Mouse (Mus musculus) embryo, embryonic 9.5 days (tissue): ENCODE data around the gene Gm44511.
"Not testable (repeated sequence)": the region's sequence is repeated elsewhere in the genome, so short reads cannot be mapped to it uniquely, and the experiment has no call there.

Source experiments
- DNase-seq: peaks from one replicate; pipeline ENCODE4 v3.0.0-alpha.2; 2017; ENCODE audit errors: extremely low spot score

Gm44511 gene

DNA sequence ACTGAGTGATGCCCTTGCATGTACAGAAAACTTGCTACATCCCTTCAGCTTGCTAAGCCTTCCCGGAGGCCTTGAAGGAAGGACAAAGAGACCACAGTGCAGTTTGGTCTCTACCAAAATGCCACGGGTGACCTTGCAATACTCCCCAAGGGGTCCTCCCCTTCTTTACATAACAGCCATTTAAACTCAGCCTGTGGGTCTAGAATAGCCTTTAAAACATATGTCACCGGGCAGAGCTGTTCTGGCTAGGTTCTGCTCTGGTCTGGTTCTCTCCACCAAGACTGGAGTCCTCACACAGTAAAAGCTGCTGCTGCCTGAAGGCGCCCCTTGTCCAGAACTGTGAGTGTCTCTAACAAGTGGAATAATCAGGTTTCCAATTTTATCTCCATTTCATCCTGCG lies 25.4 kb downstream of the Gm44511 start:
- DNase-seq = not testable (repeated sequence)

DNA sequence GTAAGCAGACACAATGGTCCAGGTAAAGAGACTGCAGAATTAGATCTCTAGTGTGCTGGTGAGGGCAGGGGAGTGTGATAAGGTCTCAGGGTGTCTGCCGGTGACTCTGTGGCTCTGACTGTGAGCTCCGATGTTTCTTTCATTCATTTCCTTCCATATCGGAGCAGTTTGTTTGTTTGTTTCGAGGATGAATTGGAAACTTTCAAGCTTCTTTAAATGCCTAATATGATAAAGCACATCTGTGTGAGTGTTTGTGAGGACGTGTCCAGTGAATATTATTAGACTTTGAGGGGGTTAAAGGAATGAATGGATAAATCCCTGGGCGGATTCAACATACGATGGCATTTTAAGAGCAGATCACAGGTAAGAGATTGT lies 26.2 kb downstream of the Gm44511 start:
- DNase-seq = no peak

DNA sequence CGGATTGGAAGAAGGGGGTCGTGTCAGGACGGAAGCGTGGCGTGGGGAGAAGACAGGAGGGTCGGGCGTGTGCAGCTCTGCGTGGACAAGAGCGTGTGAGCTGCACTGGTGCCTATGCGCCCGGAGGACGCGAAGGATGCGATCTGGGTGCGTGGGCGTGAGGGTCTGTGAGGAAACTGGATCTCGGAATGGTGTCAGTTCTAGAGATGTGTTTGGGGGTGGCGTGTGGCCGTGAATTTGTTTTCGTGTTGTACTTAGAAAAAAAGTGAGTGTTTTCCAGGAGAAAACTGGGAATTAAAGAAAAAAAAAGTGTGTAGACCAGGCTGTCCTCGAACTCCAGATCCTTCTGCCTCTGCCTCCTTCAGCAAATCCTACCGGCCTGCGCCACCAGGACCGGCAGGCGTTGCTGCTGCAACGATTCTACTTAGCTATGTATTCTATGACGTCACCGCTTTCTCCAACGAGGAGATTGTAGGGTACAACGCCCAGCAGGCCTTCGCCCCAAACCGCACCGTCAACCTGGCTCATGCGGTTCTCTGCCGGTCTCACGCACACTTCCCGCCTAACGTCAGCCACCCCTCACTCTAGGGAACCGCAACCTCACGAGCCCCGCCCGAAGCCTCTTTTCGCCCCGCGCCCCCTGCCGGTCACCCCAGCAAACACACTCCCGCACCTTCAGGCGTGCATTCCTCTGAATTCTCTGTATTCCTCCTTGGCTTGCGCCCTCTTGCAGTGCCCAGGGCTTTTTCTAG lies 26.8 kb downstream of the Gm44511 start:
- DNase-seq = peak; percentile 94

DNA sequence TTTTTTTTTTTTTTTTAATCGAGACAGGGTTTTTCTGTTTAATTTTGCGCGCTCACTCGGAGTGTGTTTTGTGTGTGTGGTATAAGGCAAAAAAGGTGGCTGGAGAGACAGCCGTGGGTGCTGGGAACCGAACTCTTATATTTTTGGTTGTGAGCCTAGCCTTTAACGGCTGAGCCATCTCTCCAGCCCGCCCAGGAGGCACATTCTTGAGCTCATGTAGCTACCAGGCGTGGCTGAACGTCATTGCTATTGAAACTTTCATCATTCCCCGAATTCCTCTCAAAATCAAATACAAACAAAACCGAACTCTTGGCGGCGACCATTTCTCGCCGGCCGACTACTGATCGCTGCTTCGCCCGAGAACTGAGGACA lies 27.4 kb downstream of the Gm44511 start:
- peak; percentile 93 for DNase-seq

DNA sequence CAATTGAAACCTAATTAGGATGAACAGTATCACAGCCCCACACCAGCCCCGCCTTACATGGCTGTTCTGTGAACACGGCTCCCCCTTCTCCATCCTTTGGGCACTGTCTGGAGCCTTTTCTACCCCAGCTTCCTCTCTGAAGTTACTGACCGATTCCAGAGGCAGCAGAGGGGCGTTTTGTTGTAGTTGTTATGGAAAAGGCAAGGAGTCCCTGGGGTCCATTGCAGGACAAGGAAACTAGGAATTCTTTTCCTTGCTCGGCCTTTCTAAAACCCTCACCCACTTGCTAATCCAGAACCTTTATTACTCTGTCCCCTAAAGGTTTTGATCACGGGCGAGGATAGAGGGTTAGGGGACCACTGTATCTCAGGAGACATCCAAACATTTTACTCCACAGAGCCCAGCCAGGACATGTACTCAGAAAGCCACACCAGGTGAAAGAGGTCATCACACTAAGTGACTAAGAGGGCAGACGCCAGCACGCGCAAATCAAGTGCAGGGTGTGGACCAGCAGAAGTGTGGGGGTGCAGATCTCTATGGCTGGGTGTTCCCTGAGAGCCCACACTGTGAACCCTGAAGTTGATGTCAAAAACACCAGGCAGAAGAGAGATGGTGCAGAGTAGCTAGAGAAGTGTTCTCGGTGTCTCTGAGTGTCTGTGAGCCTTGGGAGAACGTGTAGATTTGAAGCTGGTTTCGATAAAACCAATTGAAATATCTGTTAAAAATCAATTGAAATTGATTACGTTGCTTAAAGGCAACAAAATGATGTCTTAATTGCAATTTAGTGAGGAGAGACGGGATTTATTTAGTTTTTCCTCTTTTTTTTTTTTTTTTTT lies 28.0 kb downstream of the Gm44511 start:
- peak; percentile 42 for DNase-seq

DNA sequence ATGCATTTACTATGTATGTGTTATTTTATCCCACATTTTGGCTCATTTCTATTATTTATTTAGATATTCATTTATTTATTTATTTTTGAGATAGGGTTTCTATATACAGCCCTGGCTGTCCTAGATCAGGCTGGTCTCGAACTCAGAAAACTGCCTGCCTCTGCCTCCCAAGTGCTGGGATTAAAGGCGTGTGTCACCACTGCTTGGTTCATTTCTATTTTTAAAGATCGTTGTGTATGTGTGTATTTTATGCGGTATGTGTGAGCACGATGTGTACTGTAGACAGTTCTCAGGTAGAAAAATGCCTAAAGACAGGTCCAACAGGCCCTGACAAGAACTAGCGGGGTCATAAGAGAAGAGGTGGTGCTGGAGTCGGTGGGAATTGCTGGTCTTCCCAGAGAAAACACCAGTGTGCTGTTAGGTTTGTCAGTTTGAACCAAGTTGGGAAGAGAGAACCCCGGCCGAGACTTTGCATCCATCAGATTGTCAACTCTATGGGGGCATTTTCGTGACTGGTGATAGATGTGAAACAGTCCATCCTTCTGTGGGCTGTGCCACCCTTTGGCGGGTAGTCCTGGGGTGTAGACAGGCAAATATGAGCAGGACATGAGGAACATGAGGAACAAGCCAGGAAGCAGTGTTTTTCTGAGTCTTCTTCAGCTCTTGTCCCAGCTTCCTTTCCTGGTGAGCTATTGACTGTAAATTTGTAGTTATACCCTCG lies 28.8 kb downstream of the Gm44511 start:
- no peak for DNase-seq

DNA sequence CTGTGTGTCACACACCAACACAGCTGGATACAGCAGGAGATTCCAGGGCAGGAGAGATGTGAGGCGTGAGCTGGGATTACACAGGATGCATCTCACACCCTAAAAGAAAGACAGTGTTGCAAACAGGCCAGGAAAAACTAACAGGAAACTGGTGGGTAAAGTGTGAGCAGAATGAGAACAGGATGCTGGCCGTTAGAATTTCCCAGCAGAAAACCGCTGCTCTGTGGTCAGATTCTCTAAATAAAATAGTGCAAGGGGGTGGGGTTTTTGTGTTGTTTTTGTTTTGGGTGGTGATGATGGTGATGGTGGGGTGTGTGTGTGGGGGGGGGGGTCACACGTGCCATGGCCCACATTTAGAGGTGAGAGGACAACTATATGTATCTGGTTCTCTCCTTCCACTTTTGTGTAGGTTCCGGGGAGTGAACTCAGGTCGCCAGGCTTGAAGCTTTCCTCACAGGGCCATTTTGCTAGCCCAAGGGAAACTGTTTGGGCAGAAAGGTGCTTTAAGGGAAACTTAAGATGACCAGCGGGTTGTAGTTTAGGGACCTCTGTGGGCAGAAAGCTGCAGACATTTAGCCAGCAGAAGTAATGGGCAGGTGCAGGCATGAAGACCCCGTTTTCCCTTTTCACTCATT lies 29.7 kb downstream of the Gm44511 start:
- no peak for DNase-seq

DNA sequence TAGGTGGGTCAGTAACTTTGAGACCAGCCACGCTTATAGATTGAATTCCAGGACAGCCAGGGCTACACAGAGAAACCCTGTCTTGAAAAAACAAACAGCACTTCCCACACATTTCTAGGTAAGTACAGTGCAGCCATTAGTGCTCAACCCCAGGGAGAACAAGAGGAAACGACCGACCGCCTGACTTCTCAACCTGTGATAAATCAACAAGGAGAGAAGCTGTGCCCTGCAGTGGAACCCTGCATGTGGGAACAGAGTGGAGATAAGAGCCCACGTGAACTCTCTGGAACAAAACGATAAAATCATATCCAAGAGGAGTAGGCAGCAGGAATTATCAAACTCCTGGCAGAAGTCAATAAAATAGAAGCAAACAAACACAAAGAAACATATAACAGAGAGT lies 32.4 kb downstream of the Gm44511 start:
- DNase-seq = no peak

DNA sequence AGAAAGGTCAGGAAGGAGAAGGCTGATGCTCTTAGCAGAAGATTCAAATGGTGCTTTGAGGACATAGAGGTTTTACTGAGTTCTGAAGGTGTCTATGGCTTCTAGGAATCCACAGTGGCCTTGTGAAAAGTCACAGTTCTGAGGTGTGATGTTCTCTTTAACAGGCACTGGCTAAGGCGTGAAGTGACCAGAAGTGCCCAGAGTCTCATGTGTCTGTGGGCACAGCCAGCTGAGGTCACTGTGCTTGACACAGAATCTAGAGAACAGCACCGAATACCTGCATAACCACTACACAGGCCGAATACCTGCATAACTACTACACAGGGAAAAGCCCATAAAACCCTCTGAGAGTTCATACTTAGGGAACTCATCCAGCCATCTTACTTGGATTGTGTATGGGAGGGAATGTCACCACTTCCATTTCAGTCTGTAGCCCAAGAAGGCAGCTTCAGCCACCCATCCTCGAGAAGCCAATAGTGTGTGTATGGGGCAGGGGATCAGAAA lies 35.6 kb downstream of the Gm44511 start:
- not testable (repeated sequence) for DNase-seq

DNA sequence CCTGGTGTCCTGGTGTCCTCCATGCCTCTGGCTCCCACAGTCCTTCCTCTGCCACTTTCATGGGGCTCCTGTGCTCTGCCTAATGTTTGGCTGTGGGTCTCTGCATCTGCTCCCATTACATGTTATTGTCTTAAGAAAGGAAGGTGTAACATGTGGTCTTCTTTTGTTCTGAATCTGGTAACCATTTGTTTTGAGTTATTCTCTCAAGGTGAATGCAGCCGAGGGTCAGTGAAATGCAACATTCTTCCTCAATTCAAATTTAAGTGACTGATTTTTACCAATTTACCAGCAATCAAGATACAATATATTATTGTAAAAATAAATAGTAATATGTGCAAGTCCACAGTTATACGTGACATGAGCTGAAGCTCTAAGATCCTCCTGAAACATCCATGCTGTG lies 37.0 kb downstream of the Gm44511 start, which contains the start of gene Klrb1c:
TSS of gene Klrb1c (minus strand) at position 101 of the 400 bp plus-strand sequence.
- DNase-seq = no peak

DNA sequence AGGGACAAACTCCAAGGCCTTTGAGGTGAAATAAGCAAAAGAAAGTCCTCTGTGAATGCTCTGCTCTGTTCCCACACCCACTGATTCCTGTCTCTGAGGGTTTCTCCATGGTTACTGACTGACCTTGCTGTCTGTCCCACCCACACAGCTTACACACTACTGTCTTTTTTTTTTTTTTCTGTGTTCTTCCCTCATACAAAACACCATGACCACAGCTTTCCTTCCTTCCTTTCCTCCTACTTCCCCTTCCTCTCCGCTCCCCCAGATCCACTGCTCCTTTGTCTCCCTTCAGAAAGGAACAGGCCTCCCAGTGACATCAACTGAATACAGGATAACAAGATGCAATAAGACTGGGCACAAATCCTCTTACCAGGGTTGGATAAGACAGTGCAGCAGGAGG lies 37.6 kb downstream of the Gm44511 start:
- DNase-seq = no peak

DNA sequence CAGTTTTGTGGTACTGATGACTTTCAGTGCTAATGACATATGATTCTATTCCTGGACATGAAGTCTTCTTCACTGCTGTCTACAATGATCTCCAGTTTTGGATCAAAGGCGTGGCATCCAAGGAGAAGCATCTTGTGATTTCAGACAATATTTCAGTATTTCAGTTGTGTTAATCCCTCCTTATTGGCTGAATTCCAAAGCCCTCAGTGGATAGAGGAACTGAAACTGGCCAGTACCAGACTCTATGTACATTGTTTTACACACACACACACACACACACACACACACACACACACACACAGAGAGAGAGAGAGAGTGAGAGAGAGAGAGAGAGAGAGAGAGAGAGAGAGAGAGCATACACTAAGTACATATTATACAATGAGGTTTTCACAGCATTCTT lies 39.7 kb downstream of the Gm44511 start:
- DNase-seq = not testable (repeated sequence)

DNA sequence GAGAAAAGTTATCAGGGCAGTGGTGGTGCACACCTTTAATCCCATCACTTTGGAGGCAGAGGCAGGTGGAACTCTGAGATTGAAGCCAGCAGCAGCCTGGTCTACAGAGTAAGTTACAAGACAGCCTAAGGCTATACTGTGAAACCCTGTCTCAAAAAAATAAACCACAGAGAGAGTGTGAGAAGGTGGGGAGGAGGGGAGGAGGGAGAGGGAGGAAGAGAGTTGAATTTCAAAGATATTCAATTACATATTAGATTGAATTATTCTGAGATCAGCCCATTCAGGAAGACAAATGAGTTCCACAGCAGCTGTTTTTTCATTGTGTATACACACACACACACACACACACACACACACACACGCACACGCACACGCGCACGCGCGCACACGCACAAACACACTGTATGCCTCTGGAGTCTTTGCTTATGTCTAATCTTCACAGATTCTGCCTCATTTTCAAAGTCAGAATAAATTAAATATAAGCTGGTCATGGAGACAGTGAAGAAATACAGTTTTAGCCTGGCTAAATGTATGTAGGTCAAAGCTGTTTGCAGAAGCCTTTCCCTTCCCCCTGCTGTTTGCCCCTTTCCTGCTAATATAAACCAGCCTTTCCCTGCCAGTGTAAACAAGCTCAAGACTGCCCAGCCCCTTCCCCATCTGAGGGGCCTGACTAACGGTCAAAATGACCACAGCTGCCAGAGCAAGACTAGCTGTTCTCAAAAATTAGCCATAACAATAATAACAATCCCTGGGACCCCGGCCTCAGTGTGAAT lies 56.4 kb downstream of the Gm44511 start:
- DNase-seq = peak; percentile 39

DNA sequence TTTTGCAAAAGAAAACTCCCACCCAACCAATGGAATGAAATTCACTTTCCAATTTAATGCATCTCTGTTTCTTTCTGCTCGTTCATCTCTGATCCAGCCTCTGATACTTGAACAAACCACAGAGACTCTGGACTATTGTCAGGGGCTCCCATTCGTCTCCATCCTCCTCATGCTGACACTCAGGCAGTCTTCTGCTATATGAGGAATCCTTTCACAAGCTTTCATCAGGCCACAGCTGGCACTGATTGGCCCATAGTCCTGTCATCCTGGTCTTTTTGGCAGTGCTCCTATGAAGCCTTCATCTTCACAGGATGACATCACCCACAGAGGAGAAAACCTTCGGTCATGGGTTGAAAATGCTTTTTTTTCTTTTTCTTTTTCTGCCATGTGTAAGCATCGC lies 58.1 kb downstream of the Gm44511 start:
- DNase-seq = no peak

DNA sequence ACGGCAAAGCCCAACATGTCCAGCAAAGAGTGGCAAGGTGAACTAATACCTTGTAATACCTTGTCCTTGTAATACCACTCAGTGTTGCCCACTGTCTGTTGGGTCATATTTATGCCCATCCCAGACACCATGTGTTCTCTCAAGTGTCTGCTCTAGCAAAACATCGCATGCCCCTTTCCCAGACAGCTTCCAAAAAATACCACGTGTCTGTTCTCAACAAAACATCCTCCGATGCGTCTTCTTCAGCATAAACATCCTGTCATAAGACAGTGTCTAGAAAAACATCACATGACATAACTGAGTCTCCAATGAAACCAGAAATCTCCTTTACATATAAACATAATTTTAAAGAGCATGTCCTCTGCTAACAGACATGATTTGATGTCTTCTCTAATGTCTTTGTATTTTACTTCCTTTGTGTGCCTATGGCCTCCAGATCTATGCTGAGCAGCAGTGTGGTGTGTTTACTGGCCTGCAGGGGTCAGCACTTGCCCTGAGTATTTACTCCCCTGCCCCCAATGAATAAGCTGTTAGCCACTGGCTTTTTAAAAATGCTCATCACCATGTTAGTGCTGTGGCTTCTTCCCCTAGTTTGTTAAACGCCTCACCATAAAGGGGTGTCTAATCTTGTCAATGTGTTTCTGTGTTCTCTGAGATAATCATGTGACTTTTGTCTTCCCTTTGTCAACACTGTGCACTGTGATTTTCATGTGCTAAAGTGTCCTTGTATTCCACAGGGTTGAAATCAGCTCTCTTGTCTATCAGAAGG lies 59.4 kb downstream of the Gm44511 start:
- DNase-seq = peak; percentile 54

DNA sequence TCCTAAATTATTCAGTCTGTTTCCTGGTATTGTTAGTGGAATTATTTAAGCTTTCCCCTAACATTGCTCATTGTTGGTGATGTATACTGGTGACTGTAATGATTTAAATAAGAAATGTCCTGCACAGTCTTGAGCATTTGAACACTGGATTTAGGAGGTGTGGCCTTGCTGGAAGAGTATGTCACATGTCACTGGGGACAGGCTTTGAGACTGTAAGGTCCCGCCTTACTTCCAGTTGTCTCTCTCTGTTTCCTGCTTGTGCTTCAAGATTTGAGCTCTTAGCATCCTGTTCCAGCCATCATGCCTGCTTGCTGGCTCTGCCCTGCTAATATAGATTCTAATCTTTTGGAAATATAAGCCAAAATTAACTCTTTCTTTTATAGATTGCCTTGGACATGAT lies 60.9 kb downstream of the Gm44511 start:
- DNase-seq = no peak

DNA sequence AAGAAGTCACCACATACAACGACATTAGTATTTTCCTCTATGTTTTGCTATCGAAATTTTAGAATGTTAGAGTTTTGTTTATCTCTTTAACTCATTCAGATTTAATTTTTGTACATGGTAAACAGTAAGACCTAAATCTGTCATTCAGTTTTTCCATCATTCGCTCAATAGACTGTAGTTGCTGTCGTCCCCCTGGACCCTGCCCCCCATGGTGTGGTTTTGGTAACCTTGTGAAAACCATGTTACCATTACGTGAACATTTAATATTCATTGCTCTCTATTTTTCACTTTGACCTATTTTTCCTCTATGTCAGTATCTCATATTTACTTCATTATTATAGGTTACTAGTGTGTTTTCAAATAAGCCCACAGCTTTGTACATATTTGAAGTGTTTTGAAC lies 61.5 kb downstream of the Gm44511 start:
- no peak for DNase-seq

DNA sequence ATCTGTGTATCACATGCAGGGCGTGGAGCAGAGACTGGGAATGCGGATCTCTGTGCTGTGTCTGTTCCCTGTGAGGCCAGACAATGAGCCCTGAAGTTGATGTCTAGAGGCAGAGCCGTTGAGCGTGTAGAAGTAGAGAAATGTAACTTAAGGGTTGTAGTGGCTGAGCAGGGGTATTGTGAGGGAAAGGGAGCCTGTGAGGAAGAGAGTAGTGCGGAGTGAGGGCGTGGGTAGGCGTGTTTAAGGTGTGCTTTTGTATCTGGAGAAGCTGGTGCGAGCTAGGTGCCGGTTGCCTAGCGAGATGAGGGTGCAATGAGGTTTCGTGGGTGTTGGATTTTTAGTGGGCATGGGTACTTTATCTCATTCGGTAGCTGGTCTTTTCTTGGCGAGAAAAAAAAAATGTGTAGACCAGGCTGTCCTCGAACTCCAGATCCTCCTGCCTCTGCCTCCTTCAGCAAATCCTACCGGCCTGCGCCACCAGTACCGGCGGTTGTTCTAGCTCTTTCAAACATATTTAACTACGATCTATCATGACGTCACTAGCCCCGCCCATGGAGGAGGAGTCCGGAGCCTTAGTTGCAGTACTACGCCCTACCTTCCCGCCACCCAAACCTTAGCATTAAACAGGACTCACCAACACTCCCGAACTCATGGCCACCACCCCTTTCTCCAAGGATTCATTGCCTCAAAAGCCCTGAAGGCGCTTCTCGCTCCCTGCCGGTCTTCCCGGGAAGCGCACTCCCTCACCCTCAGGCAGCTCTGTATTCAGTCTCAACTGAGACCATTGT lies 62.2 kb downstream of the Gm44511 start:
- DNase-seq = peak; percentile 99

DNA sequence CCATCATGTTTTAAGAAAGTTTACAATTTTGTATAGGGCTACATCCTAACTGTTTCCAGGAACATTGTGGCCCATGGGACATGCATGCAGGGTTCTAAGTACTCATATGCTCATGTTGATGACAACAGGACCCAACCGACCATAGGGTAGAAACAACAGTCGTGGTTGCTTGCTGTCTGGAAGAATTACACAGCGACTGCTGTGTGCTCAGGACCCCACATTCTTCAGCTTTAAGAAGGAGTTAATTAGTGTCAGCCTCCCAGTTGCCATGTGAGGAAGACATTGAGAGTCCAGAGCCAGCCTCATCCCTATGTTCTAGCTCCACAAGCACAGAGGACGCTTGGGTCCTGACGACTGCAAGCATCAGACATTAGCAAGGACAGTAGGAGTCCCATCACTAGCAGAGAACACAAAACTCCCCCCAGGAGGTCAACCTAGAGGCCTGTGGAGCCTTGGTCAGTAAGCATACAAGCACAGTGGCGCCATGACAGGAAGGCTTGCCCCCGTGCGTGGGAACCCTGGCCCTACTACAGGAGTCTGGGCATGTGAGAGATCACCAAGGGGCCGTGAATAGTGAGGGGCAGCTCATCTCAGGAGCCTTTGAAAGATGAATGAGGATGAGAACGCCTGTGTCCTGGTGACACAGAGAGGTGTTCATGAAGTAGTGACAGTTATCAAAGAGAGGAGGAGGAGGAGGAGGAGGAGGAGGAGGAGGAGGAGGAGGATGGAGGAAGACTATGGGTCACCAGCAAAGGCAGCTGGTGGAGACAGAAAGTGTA lies 63.0 kb downstream of the Gm44511 start:
- DNase-seq = not testable (repeated sequence)
